Mouse (Mus musculus): ENCODE measurements at regions not wholly inside any gene's neighbourhood (a gene's known extent, or its start where the extent isn't known, plus 50 kb on each side); places are given as distances from the start of the nearest gene placed in this dataset.

GRCm38 (mm10) chr16:90666271-90666986 is 60.8 kb downstream of the Mis18a start:
- Histone ChIP-seq H3K9ac (replicated peaks; ENCODE audit: low read length) (no peak overlapping the region), H3K36me3 (ENCODE audit: insufficient read depth, low read length) (no peaks in the 10 kb centered on the region), H3K4me3 (ENCODE audit: low read length) (no peak overlapping the region), H3K4me2 (ENCODE audit: low read depth, low read length) (no peak overlapping the region), H3K27ac (no peak overlapping the region), H3K27me3 (ENCODE audit: insufficient read depth, low read length) (no peaks in the 10 kb centered on the region), H3K9me3 (ENCODE audit: low read length) (no peaks in the 10 kb centered on the region), H3K4me1 (ENCODE audit: insufficient read depth, low read length) (no peaks in the 10 kb centered on the region)
- no peak for TF ChIP-seq CTCF (IDR thresholded peaks at IDR 0.05; ENCODE audit: low read depth)
- ATAC-seq (no peak), DNase-seq (ENCODE audit: low spot score) (no peak)
- WGBS = 93% methylated on average over 11 of the region's 11 CpGs

GRCm38 (mm10) chr16:90664086-90664485 is 63.1 kb downstream of the Mis18a start:
- Histone ChIP-seq H3K9me3 (ENCODE audit: low read length) (no peaks in the 10 kb centered on the region), H3K4me2 (ENCODE audit: low read depth, low read length) (no peak overlapping the region), H3K9ac (replicated peaks; ENCODE audit: low read length) (no peak overlapping the region), H3K4me1 (ENCODE audit: insufficient read depth, low read length) (no peaks in the 10 kb centered on the region), H3K4me3 (ENCODE audit: low read length) (no peak overlapping the region), H3K27me3 (ENCODE audit: insufficient read depth, low read length) (no peaks in the 10 kb centered on the region), H3K27ac (no peak overlapping the region), H3K36me3 (ENCODE audit: insufficient read depth, low read length) (no peaks in the 10 kb centered on the region)
- WGBS = 53% methylated on average over 9 of the region's 9 CpGs
- no peak for DNase-seq (ENCODE audit: low spot score)
- ATAC-seq = no peak
- no peak for TF ChIP-seq CTCF (IDR thresholded peaks at IDR 0.05; ENCODE audit: low read depth)

- Histone ChIP-seq H3K27me3 (ENCODE audit: insufficient read depth, low read length) (no peaks in the 10 kb centered on the region), H3K9me3 (ENCODE audit: low read length) (no peaks in the 10 kb centered on the region), H3K4me2 (ENCODE audit: low read depth, low read length) (no peak overlapping the region), H3K4me3 (ENCODE audit: low read length) (no peak overlapping the region), H3K36me3 (ENCODE audit: insufficient read depth, low read length) (no peaks in the 10 kb centered on the region), H3K4me1 (ENCODE audit: insufficient read depth, low read length) (no peaks in the 10 kb centered on the region), H3K27ac (no peak overlapping the region), H3K9ac (replicated peaks; ENCODE audit: low read length) (no peak overlapping the region)
- DNase-seq (ENCODE audit: low spot score) (no peak), ATAC-seq (no peak)
- no peak for TF ChIP-seq CTCF (IDR thresholded peaks at IDR 0.05; ENCODE audit: low read depth)
- 90% methylated on average over 7 of the region's 7 CpGs for WGBS
These were observed 69.2 kb downstream of the Mis18a start for GRCm38 (mm10) chr16:90658050-90658449.

GRCm38 (mm10) chr16:90657027-90657426 is 70.2 kb downstream of the Mis18a start:
- no peak overlapping the region for H3K9ac ChIP-seq (replicated peaks; ENCODE audit: low read length)
- no peak for ATAC-seq

GRCm38 (mm10) chr16:90656571-90657011 is 70.6 kb downstream of the Mis18a start:
- no peaks in the 10 kb centered on the region for H3K4me1 ChIP-seq (ENCODE audit: insufficient read depth, low read length)
- no peak for TF ChIP-seq CTCF (IDR thresholded peaks at IDR 0.05; ENCODE audit: low read depth)
- H3K27me3 ChIP-seq (ENCODE audit: insufficient read depth, low read length) = no peaks in the 10 kb centered on the region
- 9% methylated on average over 16 of the region's 16 CpGs for WGBS
- H3K27ac ChIP-seq = no peak overlapping the region
- H3K4me3 ChIP-seq (ENCODE audit: low read length) = no peak overlapping the region
- 0 out of 2 replicates have a peak overlapping the region, but pooled peaks have one; percentile 2 for H3K4me2 ChIP-seq (ENCODE audit: low read depth, low read length)
- DNase-seq (ENCODE audit: low spot score) = peak; percentile 74
- ATAC-seq = peak; percentile 84
- H3K9me3 ChIP-seq (ENCODE audit: low read length) = no peaks in the 10 kb centered on the region
- no peaks in the 10 kb centered on the region for H3K36me3 ChIP-seq (ENCODE audit: insufficient read depth, low read length)
- H3K9ac ChIP-seq (replicated peaks; ENCODE audit: low read length) = no peak overlapping the region

More at GRCm38 (mm10) chr16:90657027-90657426, 70.2 kb downstream of the Mis18a start:
- no peak for TF ChIP-seq CTCF (IDR thresholded peaks at IDR 0.05; ENCODE audit: low read depth)
- no peak overlapping the region for H3K4me3 ChIP-seq (ENCODE audit: low read length)
- no peaks in the 10 kb centered on the region for H3K9me3 ChIP-seq (ENCODE audit: low read length)
- no peaks in the 10 kb centered on the region for H3K27me3 ChIP-seq (ENCODE audit: insufficient read depth, low read length)
- H3K4me2 ChIP-seq (ENCODE audit: low read depth, low read length) = no peak overlapping the region
- WGBS = 38% methylated on average over 9 of the region's 9 CpGs
- no peak overlapping the region for H3K27ac ChIP-seq
- no peak for DNase-seq (ENCODE audit: low spot score)
- no peaks in the 10 kb centered on the region for H3K36me3 ChIP-seq (ENCODE audit: insufficient read depth, low read length)
- no peaks in the 10 kb centered on the region for H3K4me1 ChIP-seq (ENCODE audit: insufficient read depth, low read length)

GRCm38 (mm10) chr16:90654853-90655252 is 72.4 kb downstream of the Mis18a start:
- DNase-seq (ENCODE audit: low spot score) (no peak), ATAC-seq (no peak)
- Histone ChIP-seq H3K9ac (replicated peaks; ENCODE audit: low read length) (no peak overlapping the region), H3K27ac (no peak overlapping the region), H3K9me3 (ENCODE audit: low read length) (no peaks in the 10 kb centered on the region), H3K4me2 (ENCODE audit: low read depth, low read length) (no peak overlapping the region), H3K27me3 (ENCODE audit: insufficient read depth, low read length) (no peaks in the 10 kb centered on the region), H3K4me1 (ENCODE audit: insufficient read depth, low read length) (no peaks in the 10 kb centered on the region), H3K4me3 (ENCODE audit: low read length) (no peak overlapping the region), H3K36me3 (ENCODE audit: insufficient read depth, low read length) (no peaks in the 10 kb centered on the region)
- WGBS = 87% methylated on average over 5 of the region's 5 CpGs
- no peak for TF ChIP-seq CTCF (IDR thresholded peaks at IDR 0.05; ENCODE audit: low read depth)

GRCm38 (mm10) chr16:90652821-90653220 is 74.4 kb downstream of the Mis18a start:
- Histone ChIP-seq H3K36me3 (ENCODE audit: insufficient read depth, low read length) (no peaks in the 10 kb centered on the region), H3K4me1 (ENCODE audit: insufficient read depth, low read length) (no peaks in the 10 kb centered on the region), H3K27me3 (ENCODE audit: insufficient read depth, low read length) (no peaks in the 10 kb centered on the region), H3K27ac (no peak overlapping the region), H3K4me3 (ENCODE audit: low read length) (no peak overlapping the region), H3K9me3 (ENCODE audit: low read length) (no peaks in the 10 kb centered on the region), H3K9ac (replicated peaks; ENCODE audit: low read length) (no peak overlapping the region), H3K4me2 (ENCODE audit: low read depth, low read length) (no peak overlapping the region)
- 63% methylated on average over 4 of the region's 4 CpGs for WGBS
- ATAC-seq (no peak), DNase-seq (ENCODE audit: low spot score) (no peak)
- no peak for TF ChIP-seq CTCF (IDR thresholded peaks at IDR 0.05; ENCODE audit: low read depth)
